Comparison of ENCODE assay signal across 24 mouse cellular contexts in the genomic region with DNA sequence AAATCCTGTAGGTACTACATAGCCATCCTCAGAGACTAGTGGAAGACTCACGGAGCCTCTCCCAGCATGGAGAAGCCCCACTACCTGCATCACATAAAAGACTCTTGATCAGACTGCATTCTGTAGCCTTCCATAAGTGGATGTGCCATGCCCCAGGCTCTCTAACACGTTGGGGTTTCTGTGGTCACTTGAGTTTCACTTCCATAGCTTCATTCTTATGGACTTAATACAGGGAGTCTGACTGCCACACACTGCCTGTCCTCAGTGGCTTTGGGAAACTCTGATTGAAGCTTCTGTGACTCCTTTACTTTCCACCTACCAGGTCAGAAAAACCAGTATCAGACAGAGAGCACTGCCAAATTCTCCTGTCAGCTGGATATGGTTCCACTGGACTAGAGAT.
DNase-seq lines count a peak whose midpoint lies in the region; ATAC-seq and TF ChIP-seq lines count a peak whose summit lies in the region.
"Had no signal": no experiment of that assay in that cellular context is flagged by ENCODE, and none has a peak within 500 bp of the region (broad histone marks: within the 10 kb centered on the region; RNA-seq: fewer than 3 reads in every experiment).

No protein-coding gene starts in this region.

- TF ChIP-seq EP300 in stomach, postnatal 0 days (optimal IDR thresholded peaks at IDR 0.05): no peak

- intact Hi-C loops in left cerebral cortex, postnatal 25 days (cut with DNase I): no loop called here

- DNase-seq in embryo, embryonic 11 days: peak; percentile 1
- no peak for DNase-seq in embryo, embryonic 10 days (ENCODE audit: low spot score)
- peak; percentile 22 for DNase-seq in adipocyte (ENCODE audit: low spot score)
- DNase-seq in thymus, adult 2 months: no peak
- DNase-seq in stomach, postnatal 0 days (ENCODE audit: low spot score): no peak
- DNase-seq in left cerebral cortex, postnatal 25 days (ENCODE audit: low spot score in 2 of 2): no peak
- DNase-seq: adrenal gland, adult 8-10 months; adrenal gland, postnatal 25 days; cerebellum, adult 11-12 months; cerebellum, adult 8-10 months; cerebellum, postnatal 10 days; cerebellum, postnatal 36 days; gastrocnemius, postnatal 25 days; heart, postnatal 36 days had no signal

- H3K9me3 ChIP-seq in stomach, postnatal 0 days (ENCODE audit: control insufficient read depth, low read length): no peaks in the 10 kb centered on the region
- H3K9me3 ChIP-seq: embryonic facial prominence, embryonic 10.5 days; embryonic facial prominence, embryonic 13.5 days; forebrain, embryonic 12.5 days; forebrain, embryonic 15.5 days; hindbrain, embryonic 10.5 days; hindbrain, embryonic 13.5 days had no signal

- no peak overlapping the region for H3K4me3 ChIP-seq in thymus, adult 2 months (ENCODE audit: control insufficient read depth, insufficient read depth, low read length)
- no peak overlapping the region for H3K4me3 ChIP-seq in stomach, postnatal 0 days (ENCODE audit: low read depth, low read length)
- H3K4me3 ChIP-seq: embryonic facial prominence, embryonic 10.5 days; embryonic facial prominence, embryonic 13.5 days; erythroblast, embryonic 14.5 days; forebrain, embryonic 12.5 days; forebrain, embryonic 15.5 days; hindbrain, embryonic 10.5 days; hindbrain, embryonic 13.5 days had no signal

- TF ChIP-seq CTCF in thymus, adult 2 months (IDR thresholded peaks at IDR 0.05; ENCODE audit: borderline replicate concordance, control insufficient read depth, extremely low read depth, insufficient read depth, low read length, poor library complexity): no peak
- TF ChIP-seq CTCF in stomach, postnatal 0 days (IDR thresholded peaks at IDR 0.05; ENCODE audit: low read depth): no peak

- WGBS in thymus, adult 2 months: 62% methylated on average over 2 of the region's 2 CpGs
- WGBS in stomach, postnatal 0 days: 77% methylated on average over 2 of the region's 2 CpGs

- no peak overlapping the region for H3K4me2 ChIP-seq in stomach, postnatal 0 days (replicated peaks; ENCODE audit: low read depth)
- H3K4me2 ChIP-seq: embryonic facial prominence, embryonic 13.5 days; forebrain, embryonic 12.5 days; forebrain, embryonic 15.5 days; heart, embryonic 11.5 days; hindbrain, embryonic 13.5 days had no signal

- ATAC-seq in megakaryocyte, adult 5-6 weeks (ENCODE audit: poor library complexity, severe bottlenecking): peak; percentile 80
- ATAC-seq in stomach, postnatal 0 days (ENCODE audit: low FRiP score, low TSS enrichment): no peak
- ATAC-seq: forebrain, embryonic 15.5 days; hindbrain, embryonic 16.5 days had no signal

- H3K4me1 ChIP-seq in thymus, adult 2 months (replicated peaks; ENCODE audit: control insufficient read depth, insufficient read depth, low read length): no peaks in the 10 kb centered on the region
- no peaks in the 10 kb centered on the region for H3K4me1 ChIP-seq in stomach, postnatal 0 days (replicated peaks; ENCODE audit: control insufficient read depth, insufficient read depth)
- H3K4me1 ChIP-seq: embryonic facial prominence, embryonic 10.5 days; embryonic facial prominence, embryonic 13.5 days; forebrain, embryonic 12.5 days; forebrain, embryonic 15.5 days; hindbrain, embryonic 10.5 days; hindbrain, embryonic 13.5 days had no signal

- no peaks in the 10 kb centered on the region for H3K27me3 ChIP-seq in thymus, adult 2 months (ENCODE audit: control insufficient read depth, insufficient read depth, low read length)
- no peaks in the 10 kb centered on the region for H3K27me3 ChIP-seq in stomach, postnatal 0 days (ENCODE audit: control insufficient read depth, insufficient read depth, low read length)
- H3K27me3 ChIP-seq: embryonic facial prominence, embryonic 13.5 days; forebrain, embryonic 12.5 days; forebrain, embryonic 15.5 days; hindbrain, embryonic 13.5 days had no signal

- no peak for TF ChIP-seq POLR2A in thymus, adult 2 months (IDR thresholded peaks at IDR 0.05; ENCODE audit: control insufficient read depth, extremely low read depth, insufficient read depth, low read length, poor library complexity)

- H3K27ac ChIP-seq in thymus, adult 2 months (ENCODE audit: control insufficient read depth, insufficient read depth, low read length): no peak overlapping the region
- no peak overlapping the region for H3K27ac ChIP-seq in stomach, postnatal 0 days (replicated peaks)
- H3K27ac ChIP-seq: embryonic facial prominence, embryonic 10.5 days; embryonic facial prominence, embryonic 13.5 days; forebrain, embryonic 12.5 days; forebrain, embryonic 15.5 days; hindbrain, embryonic 10.5 days; hindbrain, embryonic 13.5 days had no signal

- H3K36me3 ChIP-seq in thymus, adult 2 months (ENCODE audit: control insufficient read depth, insufficient read depth, low read length): no peaks in the 10 kb centered on the region
- no peaks in the 10 kb centered on the region for H3K36me3 ChIP-seq in stomach, postnatal 0 days (ENCODE audit: control insufficient read depth, insufficient read depth, low read length)
- H3K36me3 ChIP-seq: embryonic facial prominence, embryonic 10.5 days; embryonic facial prominence, embryonic 13.5 days; forebrain, embryonic 12.5 days; forebrain, embryonic 15.5 days; hindbrain, embryonic 10.5 days; hindbrain, embryonic 13.5 days had no signal

- no peak overlapping the region for H3K9ac ChIP-seq in stomach, postnatal 0 days (ENCODE audit: low read length)
- H3K9ac ChIP-seq: embryonic facial prominence, embryonic 13.5 days; forebrain, embryonic 12.5 days; forebrain, embryonic 15.5 days; hindbrain, embryonic 13.5 days had no signal

Comparison
In these comparisons a context has a peak if more than half of its experiments do, and no peak if none do; other contexts are left out.
1. DNase-seq: peak in embryo, embryonic 11 days (single experiment) and adipocyte (single experiment); none in embryo, embryonic 10 days (single experiment), thymus, adult 2 months (single experiment), stomach, postnatal 0 days (single experiment) and left cerebral cortex, postnatal 25 days (0 of 2).